Mouse (Mus musculus) heart, embryonic 15.5 days (tissue): ENCODE results near the gene Rpl15. TPM values are rescaled to one million over a fixed set of nuclear protein-coding genes. Genes with fewer than 3 reads are reported as not detected.

ENCODE experiments used
- ATAC-seq: fragments of 200-750 bp; cut with Nextera tagmentation; replicated peaks from 2 replicates; pipeline ENCODE4 v1.8.0; 2017; ENCODE audit warnings: low read depth, moderate TSS enrichment; ENCODE audit not compliant: insufficient number of reproducible peaks, insufficient read depth, low FRiP score
- H3K27ac ChIP-seq: fragments of 300-500 bp; sonication (generic); 2 replicates; pipeline ENCODE4 v1.5.1; 2015; ENCODE audit warnings: mild to moderate bottlenecking, inconsistent platforms
- H3K27me3 ChIP-seq: fragments of 300-500 bp; sonication (generic); 2 replicates; pipeline ENCODE4 v1.6.1; 2015; ENCODE audit warnings: inconsistent platforms
- H3K36me3 ChIP-seq: fragments of 300-500 bp; sonication (generic); 2 replicates; pipeline ENCODE4 v1.6.1; 2015; ENCODE audit warnings: mild to moderate bottlenecking, inconsistent platforms
- H3K4me1 ChIP-seq: fragments of 300-500 bp; sonication (generic); replicated peaks from 2 replicates; pipeline ENCODE4 v1.6.1; 2015; ENCODE audit warnings: inconsistent platforms
- H3K4me2 ChIP-seq: fragments of 300-500 bp; sonication (generic); 2 replicates; pipeline ENCODE4 v1.6.1; 2015; ENCODE audit warnings: inconsistent platforms, mild to moderate bottlenecking, moderate library complexity
- H3K4me3 ChIP-seq: fragments of 300-500 bp; sonication (generic); 2 replicates; pipeline ENCODE4 v1.5.1; 2015; ENCODE audit warnings: mild to moderate bottlenecking, inconsistent platforms
- H3K9ac ChIP-seq: fragments of 300-500 bp; sonication (generic); 2 replicates; pipeline ENCODE4 v1.6.1; 2015; ENCODE audit warnings: mild to moderate bottlenecking, inconsistent platforms
- H3K9me3 ChIP-seq: fragments of 300-500 bp; sonication (generic); replicated peaks from 2 replicates; pipeline ENCODE4 v1.6.1; 2016; ENCODE audit warnings: inconsistent platforms
- WGBS: fragments of 180-500 bp; shearing (Covaris S2); methylation state at CpG from one replicate; pipeline ENCODE4 v1.1.7; 2015; ENCODE audit warnings: mixed read lengths; 5-methylcytosine and 5-hydroxymethylcytosine counted together
- polyA plus RNA-seq: library from polyadenylated mRNA; unstranded; fragments of >200 nt; fragmentation: Nextera tagmentation; extraction: Ambion mirVana; gene quantifications from 2 replicates; pipeline ENCODE4 v1.2.1, GENCODE M21; 2015

The Rpl15 gene
- polyA plus RNA-seq: 211 and 248 TPM in 2 replicates

GRCm38 (mm10) chr14:18270529-18271441, at the start of gene Rpl15, which contains the start of gene Nkiras1:
Gene Rpl15, minus strand, starts transcription at chr14:18271391.
Gene Nkiras1, plus strand, starts transcription at chr14:18271136.
- under 1% methylated on average over 78 of the region's 78 CpGs for WGBS
- peak; percentile 100 for ATAC-seq
- Histone ChIP-seq H3K27ac (peak within 1 kb of the TSS; percentile 85), H3K4me3 (peak within 1 kb of the TSS; percentile 76), H3K36me3 (peaks cover 23% of the 10 kb centered on the region), H3K27me3 (no peaks in the 10 kb centered on the region), H3K9ac (peak within 1 kb of the TSS; percentile 89), H3K4me1 (peaks cover 10% of the 10 kb centered on the region; the same call in 1 of the 2 replicates), H3K4me2 (peak within 1 kb of the TSS; percentile 70), H3K9me3 (no peaks in the 10 kb centered on the region)

- WGBS: 43% methylated on average over 11 of the region's 11 CpGs
Measured at GRCm38 (mm10) chr14:18317457-18318411, 46.5 kb upstream of the Rpl15 start.

GRCm38 (mm10) chr14:18304165-18304564, 33.0 kb upstream of the Rpl15 start:
- 0 out of 2 replicates have a peak, but pooled peaks have one; percentile 40 for ATAC-seq

More at GRCm38 (mm10) chr14:18317457-18318411, 46.5 kb upstream of the Rpl15 start:
- ATAC-seq: peak; percentile 62
- Histone ChIP-seq H3K4me1 (peaks cover 11% of the 10 kb centered on the region), H3K36me3 (no peaks in the 10 kb centered on the region; the same call in 1 of the 2 replicates), H3K27me3 (no peaks in the 10 kb centered on the region), H3K9me3 (no peaks in the 10 kb centered on the region; the same call in 1 of the 2 replicates), H3K4me2 (peak overlapping the region; percentile 32), H3K27ac (no peak overlapping the region), H3K9ac (no peak overlapping the region), H3K4me3 (no peak overlapping the region)

GRCm38 (mm10) chr14:18303262-18303661, 32.1 kb upstream of the Rpl15 start:
- Histone ChIP-seq H3K36me3 (no peaks in the 10 kb centered on the region), H3K27ac (peak overlapping the region; percentile 40), H3K4me3 (no peak overlapping the region), H3K9ac (no peak overlapping the region), H3K4me2 (no peak overlapping the region), H3K4me1 (peaks cover 28% of the 10 kb centered on the region), H3K9me3 (no peaks in the 10 kb centered on the region), H3K27me3 (no peaks in the 10 kb centered on the region)
- ATAC-seq: peak; percentile 65
- 39% methylated on average over 4 of the region's 4 CpGs for WGBS

More at GRCm38 (mm10) chr14:18304165-18304564, 33.0 kb upstream of the Rpl15 start:
- H3K4me2 ChIP-seq: no peak overlapping the region
- no peaks in the 10 kb centered on the region for H3K9me3 ChIP-seq
- WGBS: 90% methylated on average over 5 of the region's 5 CpGs
- no peak overlapping the region for H3K27ac ChIP-seq
- H3K36me3 ChIP-seq: no peaks in the 10 kb centered on the region
- H3K9ac ChIP-seq: no peak overlapping the region
- H3K27me3 ChIP-seq: no peaks in the 10 kb centered on the region
- no peak overlapping the region for H3K4me3 ChIP-seq
- peaks cover 28% of the 10 kb centered on the region for H3K4me1 ChIP-seq

- WGBS: 52% methylated on average over 3 of the region's 3 CpGs
Measured at GRCm38 (mm10) chr14:18302750-18303149, 31.6 kb upstream of the Rpl15 start.

GRCm38 (mm10) chr14:18301591-18301990, 30.4 kb upstream of the Rpl15 start:
- no peaks in the 10 kb centered on the region for H3K27me3 ChIP-seq
- 33% methylated on average over 3 of the region's 3 CpGs for WGBS
- no peak; the same call in 1 of the 2 replicates for ATAC-seq

More at GRCm38 (mm10) chr14:18302750-18303149, 31.6 kb upstream of the Rpl15 start:
- Histone ChIP-seq H3K27ac (no peak overlapping the region), H3K4me2 (no peak overlapping the region), H3K27me3 (no peaks in the 10 kb centered on the region), H3K9ac (no peak overlapping the region), H3K4me1 (peaks cover 28% of the 10 kb centered on the region), H3K36me3 (no peaks in the 10 kb centered on the region), H3K9me3 (no peaks in the 10 kb centered on the region), H3K4me3 (no peak overlapping the region)
- no peak for ATAC-seq

GRCm38 (mm10) chr14:18300676-18301075, 29.5 kb upstream of the Rpl15 start:
- Histone ChIP-seq H3K36me3 (no peaks in the 10 kb centered on the region), H3K27ac (no peak overlapping the region), H3K9me3 (no peaks in the 10 kb centered on the region), H3K9ac (no peak overlapping the region), H3K27me3 (no peaks in the 10 kb centered on the region), H3K4me1 (peaks cover 28% of the 10 kb centered on the region), H3K4me3 (no peak overlapping the region), H3K4me2 (no peak overlapping the region)
- 90% methylated on average over 2 of the region's 2 CpGs for WGBS
- no peak for ATAC-seq

More at GRCm38 (mm10) chr14:18301591-18301990, 30.4 kb upstream of the Rpl15 start:
- Histone ChIP-seq H3K9me3 (no peaks in the 10 kb centered on the region), H3K4me3 (no peak overlapping the region), H3K27ac (no peak overlapping the region), H3K36me3 (no peaks in the 10 kb centered on the region), H3K9ac (no peak overlapping the region), H3K4me1 (peaks cover 28% of the 10 kb centered on the region), H3K4me2 (no peak overlapping the region)

- Histone ChIP-seq H3K27ac (no peak overlapping the region), H3K4me3 (no peak overlapping the region), H3K36me3 (no peaks in the 10 kb centered on the region), H3K4me1 (peaks cover 24% of the 10 kb centered on the region), H3K4me2 (no peak overlapping the region), H3K27me3 (no peaks in the 10 kb centered on the region), H3K9me3 (no peaks in the 10 kb centered on the region), H3K9ac (no peak overlapping the region)
- no peak; the same call in 1 of the 2 replicates for ATAC-seq
- WGBS: 87% methylated on average over 2 of the region's 2 CpGs
Measured at GRCm38 (mm10) chr14:18298874-18299273, 27.7 kb upstream of the Rpl15 start.

- no peaks in the 10 kb centered on the region for H3K36me3 ChIP-seq
- no peak for ATAC-seq
- no peaks in the 10 kb centered on the region for H3K27me3 ChIP-seq
- no peak overlapping the region for H3K4me3 ChIP-seq
- H3K9ac ChIP-seq: no peak overlapping the region
- 79% methylated on average over 2 of the region's 2 CpGs for WGBS
- no peak overlapping the region for H3K27ac ChIP-seq
- no peaks in the 10 kb centered on the region for H3K9me3 ChIP-seq
- no peak overlapping the region for H3K4me2 ChIP-seq
- peaks cover 10% of the 10 kb centered on the region; the same call in 1 of the 2 replicates for H3K4me1 ChIP-seq
Measured at GRCm38 (mm10) chr14:18297441-18297840, 26.2 kb upstream of the Rpl15 start.

GRCm38 (mm10) chr14:18292578-18292977, 21.4 kb upstream of the Rpl15 start:
- Histone ChIP-seq H3K4me1 (no peaks in the 10 kb centered on the region; the same call in 1 of the 2 replicates), H3K36me3 (no peaks in the 10 kb centered on the region), H3K9ac (no peak overlapping the region), H3K4me3 (no peak overlapping the region), H3K27ac (no peak overlapping the region), H3K27me3 (no peaks in the 10 kb centered on the region), H3K4me2 (no peak overlapping the region), H3K9me3 (no peaks in the 10 kb centered on the region)
- 87% methylated on average over 3 of the region's 3 CpGs for WGBS
- ATAC-seq: no peak
